Mouse (Mus musculus) left cerebral cortex, postnatal 4 days (tissue): ENCODE results near the gene Slc25a11. TPM values are rescaled to one million over a fixed set of nuclear protein-coding genes. Genes with fewer than 3 reads are reported as not detected.

ENCODE experiments used
- DNase-seq: peaks from one replicate; pipeline ENCODE4 v3.0.0-alpha.2; 2022
- intact Hi-C: fragments of 180-260 bp; cut with DNase I; formaldehyde crosslinking; loops from one replicate; pipeline ENCODE4 v1.15.1; 2025
- total RNA-seq, 2 experiments: library from RNA; stranded (reverse); gene quantifications; 2 replicates each; pipeline ENCODE4 v1.2.3; 2021

The Slc25a11 gene
- total RNA-seq, 2 experiments from 2014 or later, result 88.6 to 92.5 TPM

- intact Hi-C loops, result no loop called here
- no peak for DNase-seq
Observed at GRCm38 (mm10) chr11:70652884-70653344, 5.6 kb upstream of the Slc25a11 start.

GRCm38 (mm10) chr11:70652029-70652883 is 5.0 kb upstream of the Slc25a11 start:
- DNase-seq, result no peak
- intact Hi-C loops, result no loop called here

- DNase-seq, result no peak
- intact Hi-C loops, result no loop called here
Observed at GRCm38 (mm10) chr11:70651391-70651790, 4.1 kb upstream of the Slc25a11 start.

- intact Hi-C loops, result no loop called here
- no peak for DNase-seq
Observed at GRCm38 (mm10) chr11:70650322-70651175, 3.3 kb upstream of the Slc25a11 start.

GRCm38 (mm10) chr11:70649185-70649734 is 2.0 kb upstream of the Slc25a11 start:
- no peak for DNase-seq
- intact Hi-C loops, result no loop called here

- intact Hi-C loops, result no loop called here
- no peak for DNase-seq
Observed at GRCm38 (mm10) chr11:70648512-70648911, 1.2 kb upstream of the Slc25a11 start.

- DNase-seq, result peak; percentile 31
- intact Hi-C loops, result no loop called here
Observed at GRCm38 (mm10) chr11:70647716-70648420, 589 bp upstream of the Slc25a11 start.

- no peak for DNase-seq
- intact Hi-C loops, result no loop called here
Observed at GRCm38 (mm10) chr11:70646259-70646555, 1.1 kb downstream of the Slc25a11 start.

GRCm38 (mm10) chr11:70645461-70646258 is 1.6 kb downstream of the Slc25a11 start:
- intact Hi-C loops, result no loop called here
- no peak for DNase-seq

GRCm38 (mm10) chr11:70644564-70645103 is 2.6 kb downstream of the Slc25a11 start:
- intact Hi-C loops, result no loop called here
- no peak for DNase-seq

GRCm38 (mm10) chr11:70643051-70643450 is 4.2 kb downstream of the Slc25a11 start:
- intact Hi-C loops, result no loop called here
- DNase-seq, result no peak

GRCm38 (mm10) chr11:70641241-70641640 is 6.0 kb downstream of the Slc25a11 start:
- no peak for DNase-seq
- intact Hi-C loops, result no loop called here

- intact Hi-C loops, result no loop called here
- no peak for DNase-seq
Observed at GRCm38 (mm10) chr11:70639976-70640375, 7.3 kb downstream of the Slc25a11 start.

GRCm38 (mm10) chr11:70638714-70639278 is 8.5 kb downstream of the Slc25a11 start, which contains the start of gene Gp1ba:
Gp1ba (plus strand) TSS chr11:70639122.
- intact Hi-C loops, result no loop called here
- DNase-seq, result no peak

- no peak for DNase-seq
- intact Hi-C loops, result no loop called here
Observed at GRCm38 (mm10) chr11:70638293-70638692, 9.0 kb downstream of the Slc25a11 start.

- intact Hi-C loops, result no loop called here
Observed at GRCm38 (mm10) chr11:70637764-70638163, 9.5 kb downstream of the Slc25a11 start.

GRCm38 (mm10) chr11:70635601-70636000 is 11.7 kb downstream of the Slc25a11 start:
- intact Hi-C loops, result no loop called here
- DNase-seq, result no peak

More at GRCm38 (mm10) chr11:70637764-70638163, 9.5 kb downstream of the Slc25a11 start:
- DNase-seq, result no peak

GRCm38 (mm10) chr11:70630129-70630528 is 17.1 kb downstream of the Slc25a11 start:
- no peak for DNase-seq
- intact Hi-C loops, result no loop called here

GRCm38 (mm10) chr11:70629557-70629956 is 17.7 kb downstream of the Slc25a11 start:
- no peak for DNase-seq
- intact Hi-C loops, result no loop called here
